Mouse (Mus musculus) forebrain, embryonic 16.5 days (tissue): Measurements from ENCODE around the gene Tmem246. TPM values are rescaled to one million over a fixed set of nuclear protein-coding genes. Genes with fewer than 3 reads are reported as not detected.
A peak's percentile ranks its signal among the peaks of the same experiment; 100 is the strongest.

Experiments used
- ATAC-seq: fragments of 200-750 bp; cut with Nextera tagmentation; 2 replicates; pipeline ENCODE4 v1.8.0; 2017; ENCODE audit warnings: mild to moderate bottlenecking, moderate library complexity
- H3K27ac ChIP-seq: fragments of 300-500 bp; sonication (generic); 2 replicates; pipeline ENCODE4 v1.5.1; 2014; ENCODE audit warnings: low read length, control low read depth
- H3K27me3 ChIP-seq: fragments of 300-500 bp; sonication (generic); replicated peaks from 2 replicates; pipeline ENCODE4 v1.6.1; 2014; ENCODE audit warnings: low read length; ENCODE audit not compliant: control insufficient read depth, insufficient read depth
- H3K36me3 ChIP-seq: fragments of 300-500 bp; sonication (generic); 2 replicates; pipeline ENCODE4 v1.6.1; 2014; ENCODE audit not compliant: control insufficient read depth, insufficient read depth
- H3K4me1 ChIP-seq: fragments of 300-500 bp; sonication (generic); replicated peaks from 2 replicates; pipeline ENCODE4 v1.6.1; 2014; ENCODE audit warnings: low read length; ENCODE audit not compliant: control insufficient read depth, insufficient read depth
- H3K4me2 ChIP-seq: fragments of 300-500 bp; sonication (generic); 2 replicates; pipeline ENCODE4 v1.6.1; 2014; ENCODE audit warnings: mild to moderate bottlenecking, low read length, control low read depth
- H3K4me3 ChIP-seq: fragments of 300-500 bp; sonication (generic); replicated peaks from 2 replicates; pipeline ENCODE4 v1.5.1; 2014; ENCODE audit warnings: mild to moderate bottlenecking, low read length, control low read depth
- H3K9ac ChIP-seq: fragments of 300-500 bp; sonication (generic); replicated peaks from 2 replicates; pipeline ENCODE4 v1.6.1; 2014; ENCODE audit warnings: low read depth, low read length, control low read depth
- H3K9me3 ChIP-seq: fragments of 300-500 bp; sonication (generic); 2 replicates; pipeline ENCODE4 v1.6.1; 2016; ENCODE audit warnings: low read length; ENCODE audit not compliant: control insufficient read depth
- WGBS: fragments of 180-500 bp; shearing (Covaris S2); extraction: QIAGEN DNeasy Blood & Tissue Kit; methylation state at CpG from one replicate; pipeline ENCODE4 v1.1.7; 2014; 5-methylcytosine and 5-hydroxymethylcytosine counted together
- polyA plus RNA-seq: library from polyadenylated mRNA; unstranded; fragments of >200 nt; fragmentation: Nextera tagmentation; extraction: Ambion mirVana; gene quantifications from 2 replicates; pipeline ENCODE4 v1.2.1, GENCODE M21; 2015

Tmem246 gene
- polyA plus RNA-seq, 1 experiment from 2014 or later = 72.7 TPM

DNA sequence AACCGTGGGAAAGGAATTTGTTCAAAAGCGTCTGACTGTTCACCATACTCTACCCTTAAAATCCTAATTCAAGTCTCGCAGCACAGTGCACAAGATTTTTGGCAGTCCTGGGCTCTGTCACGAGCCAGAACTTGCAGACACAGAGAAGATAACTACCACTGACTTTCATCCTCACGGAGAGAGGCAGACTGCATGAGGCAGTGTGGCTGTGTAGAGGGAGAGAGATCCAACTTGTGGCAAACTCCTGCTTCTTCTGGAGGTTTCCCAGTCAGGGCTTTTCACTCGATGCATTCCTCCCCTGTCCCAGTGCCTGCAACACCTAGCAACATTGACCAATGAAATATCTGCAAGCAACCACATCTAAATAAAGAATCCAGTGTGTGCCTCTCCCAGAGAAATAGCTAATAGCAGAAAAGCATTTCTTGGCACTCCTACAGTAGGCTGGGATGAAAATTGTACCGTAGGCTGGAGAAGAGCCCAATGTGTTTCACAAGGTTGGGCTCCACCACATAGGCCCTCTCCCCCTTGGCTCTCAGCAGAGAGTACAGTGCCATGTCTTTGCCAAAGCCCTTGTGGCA is 12.1 kb downstream of the Tmem246 start:
- Histone ChIP-seq H3K27ac (no peak overlapping the region), H3K27me3 (no peaks in the 10 kb centered on the region)
- 80% methylated on average over 7 of the region's 7 CpGs for WGBS

DNA sequence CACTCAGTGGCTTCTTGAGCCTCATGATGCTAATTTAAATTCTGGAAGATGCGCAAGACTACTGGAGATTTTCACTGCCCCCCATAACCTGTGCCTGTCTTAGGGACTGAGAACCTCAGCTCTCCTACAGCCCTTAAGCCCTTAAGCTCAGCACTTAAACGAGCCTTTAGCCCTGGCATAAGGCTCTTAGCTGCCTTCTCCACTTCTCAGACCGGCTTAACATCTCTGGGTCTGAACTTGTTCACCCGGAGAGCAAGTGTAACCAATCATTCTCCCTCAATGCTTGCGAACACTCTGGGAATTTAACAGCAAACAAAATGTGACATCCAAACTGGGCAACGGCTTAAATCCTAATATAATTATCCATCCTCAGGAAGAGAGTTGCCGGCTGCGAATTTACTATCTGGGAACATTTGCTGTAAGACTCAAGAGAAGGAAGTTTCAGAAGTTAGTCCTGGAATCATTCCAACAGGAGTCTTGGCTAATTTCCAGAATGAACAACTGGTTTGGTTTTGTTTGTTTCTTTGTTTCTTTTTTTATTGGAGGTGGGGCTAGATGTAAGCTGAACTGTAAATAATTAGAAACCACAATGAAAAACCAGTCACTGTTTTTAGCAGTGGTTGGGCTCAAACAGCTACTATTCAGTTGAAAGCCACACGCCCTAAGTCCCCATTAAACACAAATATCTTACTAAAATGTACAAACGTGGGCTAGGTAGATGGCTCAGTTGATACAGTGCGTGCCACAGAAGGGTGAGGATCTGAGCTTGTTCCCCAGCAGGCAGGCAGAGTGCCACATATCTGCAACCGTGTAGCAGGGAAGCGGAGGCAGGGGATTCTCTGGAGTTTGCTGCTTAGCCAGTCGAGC is 13.5 kb downstream of the Tmem246 start:
- no peaks in the 10 kb centered on the region for H3K9me3 ChIP-seq
- H3K27me3 ChIP-seq = no peaks in the 10 kb centered on the region
- no peak overlapping the region; the same call in 1 of the 2 replicates for H3K9ac ChIP-seq
- ATAC-seq = 0 out of 2 replicates have a peak, but pooled peaks have one; percentile 27
- peaks cover 14% of the 10 kb centered on the region for H3K4me1 ChIP-seq
- WGBS = 30% methylated on average over 14 of the region's 14 CpGs
- H3K36me3 ChIP-seq = peaks cover 8% of the 10 kb centered on the region
- H3K4me2 ChIP-seq = no peak overlapping the region
- H3K27ac ChIP-seq = no peak overlapping the region
- no peak overlapping the region for H3K4me3 ChIP-seq

More for the DNA sequence above, 12.1 kb downstream of the Tmem246 start:
- peaks cover 14% of the 10 kb centered on the region for H3K4me1 ChIP-seq
- H3K4me2 ChIP-seq = no peak overlapping the region
- no peak overlapping the region for H3K4me3 ChIP-seq
- no peaks in the 10 kb centered on the region for H3K9me3 ChIP-seq
- ATAC-seq = peak; percentile 45
- no peak overlapping the region for H3K9ac ChIP-seq
- H3K36me3 ChIP-seq = peaks cover 8% of the 10 kb centered on the region

DNA sequence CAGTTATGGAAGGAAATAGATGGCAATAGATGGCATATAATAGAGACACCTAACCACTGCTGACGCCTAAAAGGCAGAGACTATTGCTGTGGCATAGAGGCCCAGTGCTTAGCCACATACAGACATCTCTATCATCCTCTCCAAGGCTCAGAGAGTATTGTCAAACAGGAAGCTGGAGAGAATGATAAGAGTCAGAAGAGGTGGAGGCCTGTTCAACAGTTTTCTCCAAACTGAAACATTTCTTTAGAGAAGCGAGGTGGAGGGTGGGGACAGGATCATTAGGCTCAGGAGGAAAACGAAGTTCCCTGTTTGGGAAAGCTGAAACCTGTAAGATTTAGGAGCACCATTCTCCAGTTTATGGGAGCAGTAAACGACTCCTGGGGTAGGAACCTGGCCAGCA is 16.4 kb downstream of the Tmem246 start:
- no peak for ATAC-seq

DNA sequence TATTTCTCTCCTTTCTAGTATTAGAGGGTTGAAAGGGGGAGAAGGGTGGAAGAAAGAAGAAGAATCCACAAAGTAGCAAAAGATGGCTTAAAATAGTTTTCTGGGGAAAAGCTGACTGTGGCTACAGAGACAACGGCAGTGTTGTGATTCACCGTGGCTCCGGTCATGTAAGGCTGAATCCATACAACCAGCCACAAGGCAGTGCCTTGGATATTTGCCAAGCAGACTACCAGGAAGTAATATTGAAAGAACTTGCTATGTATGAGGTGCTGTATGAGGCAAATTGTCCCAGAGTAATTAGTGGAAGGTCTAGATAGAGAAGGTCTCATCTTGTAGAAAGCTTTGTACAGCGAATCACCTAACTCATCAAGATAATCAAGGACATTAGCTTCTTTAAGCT is 25.5 kb downstream of the Tmem246 start:
- no peak for ATAC-seq
- 87% methylated on average over 4 of the region's 4 CpGs for WGBS
- Histone ChIP-seq H3K9ac (no peak overlapping the region), H3K36me3 (no peaks in the 10 kb centered on the region), H3K9me3 (no peaks in the 10 kb centered on the region), H3K4me1 (no peaks in the 10 kb centered on the region), H3K27me3 (no peaks in the 10 kb centered on the region), H3K4me2 (no peak overlapping the region), H3K4me3 (no peak overlapping the region), H3K27ac (no peak overlapping the region)

More for the DNA sequence above, 16.4 kb downstream of the Tmem246 start:
- Histone ChIP-seq H3K4me1 (peaks cover 14% of the 10 kb centered on the region), H3K9me3 (no peaks in the 10 kb centered on the region), H3K4me3 (no peak overlapping the region), H3K36me3 (peaks cover 8% of the 10 kb centered on the region), H3K9ac (no peak overlapping the region), H3K27me3 (no peaks in the 10 kb centered on the region), H3K4me2 (no peak overlapping the region), H3K27ac (no peak overlapping the region)
- 83% methylated on average over 4 of the region's 4 CpGs for WGBS

DNA sequence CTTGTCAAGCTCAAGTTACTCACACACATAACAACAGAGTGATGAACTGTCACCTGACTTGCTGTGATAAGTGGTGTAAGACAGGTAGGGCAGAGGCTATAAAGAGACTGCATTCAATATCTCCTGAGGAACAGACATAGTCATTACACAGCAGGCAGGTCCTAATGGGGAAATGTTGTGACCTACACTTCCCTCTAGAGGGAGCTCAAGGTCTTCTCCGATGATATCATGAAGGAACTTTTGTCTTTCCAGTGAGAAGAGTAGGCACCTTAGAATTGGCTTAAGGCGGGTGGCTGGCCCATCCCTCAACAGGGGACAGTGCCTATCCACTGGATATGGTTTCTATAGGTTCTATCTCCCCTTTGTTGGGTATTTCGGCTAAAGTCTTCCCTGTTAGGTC is 30.1 kb downstream of the Tmem246 start:
- Histone ChIP-seq H3K27ac (no peak overlapping the region), H3K36me3 (no peaks in the 10 kb centered on the region), H3K9me3 (no peaks in the 10 kb centered on the region), H3K27me3 (no peaks in the 10 kb centered on the region), H3K4me2 (no peak overlapping the region), H3K9ac (no peak overlapping the region), H3K4me3 (no peak overlapping the region), H3K4me1 (no peaks in the 10 kb centered on the region)
- ATAC-seq = peak; percentile 89
- 15% methylated on average over 3 of the region's 3 CpGs for WGBS

DNA sequence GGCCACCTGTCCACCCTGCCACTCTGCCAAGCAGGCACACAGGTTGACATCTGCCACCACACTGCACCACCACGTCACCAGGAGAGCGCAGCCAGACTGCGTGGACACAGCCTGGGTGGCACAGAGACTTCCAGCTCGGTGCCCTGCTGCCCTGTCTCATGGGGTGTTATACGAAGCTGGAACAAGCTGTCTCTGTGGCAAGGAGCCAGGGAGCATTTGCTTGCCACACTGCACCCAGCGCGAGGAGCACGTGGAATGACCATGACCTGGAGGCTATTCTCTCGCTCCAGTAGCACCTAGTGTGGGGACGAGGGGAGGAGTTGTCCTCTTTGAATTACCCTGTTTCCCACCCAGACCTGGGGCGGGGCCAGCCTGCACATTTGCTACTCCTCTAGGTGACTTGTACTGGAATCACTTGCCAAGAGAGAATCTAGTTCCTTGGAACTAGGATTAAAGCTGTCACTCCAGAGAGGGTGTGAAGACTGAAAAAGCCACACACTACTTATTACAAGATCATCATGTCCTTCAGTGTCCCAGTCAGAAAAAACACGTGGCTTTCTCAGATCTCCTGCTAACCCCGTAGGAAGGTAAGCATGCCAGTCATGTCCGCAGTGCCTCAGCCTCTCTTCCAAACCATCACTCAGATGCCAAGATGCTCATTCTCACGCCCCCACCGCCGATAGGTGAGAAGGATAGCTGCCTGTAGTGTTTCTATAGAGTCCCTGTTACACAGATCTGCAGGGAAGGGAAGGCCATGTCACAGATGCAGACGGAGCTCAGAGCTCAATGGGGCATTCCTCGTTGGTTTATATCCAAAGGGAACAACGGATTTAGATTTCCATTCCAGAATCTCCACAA is 37.5 kb downstream of the Tmem246 start:
- ATAC-seq = peak; percentile 96
- Histone ChIP-seq H3K9ac (no peak overlapping the region), H3K27ac (no peak overlapping the region), H3K4me1 (peaks cover 9% of the 10 kb centered on the region), H3K9me3 (no peaks in the 10 kb centered on the region), H3K4me2 (peak overlapping the region; percentile 21), H3K36me3 (no peaks in the 10 kb centered on the region), H3K4me3 (no peak overlapping the region), H3K27me3 (no peaks in the 10 kb centered on the region)
- 57% methylated on average over 20 of the region's 20 CpGs for whole genome bisulfite sequencing

DNA sequence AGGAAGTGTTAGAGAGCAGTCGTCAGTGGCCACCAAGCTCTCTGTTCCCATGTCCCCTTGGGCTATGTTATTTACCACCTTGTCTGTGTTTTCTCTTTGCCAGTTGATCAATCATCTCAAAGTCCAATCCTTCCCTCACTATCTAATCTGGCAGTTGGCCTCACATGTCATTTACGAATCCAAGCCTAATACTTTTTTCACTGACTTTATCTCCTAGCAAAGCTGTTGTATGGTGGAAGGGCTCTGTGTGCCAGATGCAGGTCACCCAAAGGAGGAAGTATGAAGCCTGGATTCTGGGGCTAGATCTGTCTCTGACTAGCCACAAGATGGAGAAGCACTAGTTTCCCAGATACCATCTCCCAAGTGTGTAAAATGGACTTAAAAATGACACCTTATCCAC is 39.5 kb downstream of the Tmem246 start:
- WGBS = 85% methylated on average over 2 of the region's 2 CpGs
- Histone ChIP-seq H3K4me3 (no peak overlapping the region), H3K27me3 (no peaks in the 10 kb centered on the region), H3K4me2 (no peak overlapping the region), H3K27ac (no peak overlapping the region), H3K36me3 (no peaks in the 10 kb centered on the region), H3K4me1 (peaks cover 9% of the 10 kb centered on the region), H3K9ac (no peak overlapping the region), H3K9me3 (no peaks in the 10 kb centered on the region)
- no peak for ATAC-seq

DNA sequence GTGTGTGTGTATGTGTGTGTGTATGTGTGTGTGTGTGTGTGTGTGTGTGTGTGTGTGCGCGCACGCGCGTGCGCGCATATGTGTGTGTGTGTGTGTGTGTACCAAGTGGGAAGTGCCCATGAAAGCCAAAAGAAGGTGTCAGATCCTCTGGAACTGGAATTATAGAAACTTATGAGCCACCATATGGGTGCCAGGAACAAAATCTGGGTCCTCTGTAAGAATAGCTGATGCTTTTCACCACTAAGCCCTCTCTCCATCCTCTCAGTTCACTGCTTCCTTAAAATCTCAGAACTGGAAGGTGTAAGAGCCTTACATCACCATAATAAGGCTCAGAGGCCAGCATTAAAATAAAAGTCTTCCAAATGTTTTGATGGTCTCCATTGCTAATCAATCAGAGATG is 40.3 kb downstream of the Tmem246 start:
- Histone ChIP-seq H3K27me3 (no peaks in the 10 kb centered on the region), H3K4me1 (peaks cover 9% of the 10 kb centered on the region), H3K36me3 (no peaks in the 10 kb centered on the region), H3K27ac (no peak overlapping the region), H3K4me3 (no peak overlapping the region), H3K4me2 (no peak overlapping the region), H3K9me3 (no peaks in the 10 kb centered on the region), H3K9ac (no peak overlapping the region)
- ATAC-seq = no peak
- 86% methylated on average over 7 of the region's 7 CpGs for WGBS

DNA sequence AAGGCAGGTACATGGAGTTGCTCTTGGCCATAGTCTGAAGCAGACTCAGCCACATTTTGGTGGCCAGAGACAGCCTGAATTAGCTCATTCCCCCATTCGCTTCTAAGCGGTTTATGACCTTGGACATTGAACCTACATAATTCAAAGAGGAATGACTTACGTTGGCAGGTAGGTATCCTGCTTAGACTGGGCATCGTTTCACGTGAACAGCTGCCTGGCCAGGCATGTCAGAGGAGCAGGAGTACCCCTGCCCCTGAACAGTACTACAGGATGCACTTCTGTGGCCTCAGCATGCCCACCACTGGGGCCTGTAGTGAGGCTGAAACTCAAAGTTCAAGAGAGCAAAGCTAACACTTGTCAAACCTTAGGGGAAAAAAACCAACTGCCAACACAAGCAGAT is 44.3 kb downstream of the Tmem246 start:
- H3K27me3 ChIP-seq = no peaks in the 10 kb centered on the region
- 91% methylated on average over 5 of the region's 5 CpGs for WGBS
- no peak overlapping the region for H3K9ac ChIP-seq
- no peak overlapping the region for H3K4me3 ChIP-seq
- H3K27ac ChIP-seq = no peak overlapping the region
- H3K9me3 ChIP-seq = no peaks in the 10 kb centered on the region
- no peaks in the 10 kb centered on the region for H3K4me1 ChIP-seq
- no peaks in the 10 kb centered on the region for H3K36me3 ChIP-seq
- no peak overlapping the region for H3K4me2 ChIP-seq
- ATAC-seq = no peak
